Mouse (Mus musculus) liver, postnatal 0 days (tissue): ENCODE data around the gene Slc25a34.

Experiments used
- CTCF ChIP-seq: sonication (generic); IDR thresholded peaks from 2 replicates; pipeline ENCODE4 v1.5.1; 2016; ENCODE audit warnings: antibody characterized with exemption, low read depth
- EP300 ChIP-seq: IDR thresholded peaks from 2 replicates; pipeline ENCODE4 v1.6.1; 2016; ENCODE audit warnings: antibody characterized with exemption, low read depth, mild to moderate bottlenecking

- TF ChIP-seq CTCF: no peak
- no peak for TF ChIP-seq EP300
Measured at GRCm38 (mm10) chr4:141625774-141626550, 2.3 kb upstream of the Slc25a34 start.
